Mouse (Mus musculus) kidney, embryonic 14.5 days (tissue): ENCODE measurements at regions not wholly inside any gene's neighbourhood (a gene's known extent, or its start where the extent isn't known, plus 50 kb on each side); places are given as distances from the start of the nearest gene placed in this dataset.

Source experiments
- ATAC-seq: fragments of 200-750 bp; cut with Nextera tagmentation; 2 replicates; pipeline ENCODE4 v1.8.0; 2017; ENCODE audit warnings: moderate number of reproducible peaks, mild to moderate bottlenecking, moderate TSS enrichment, moderate library complexity; ENCODE audit not compliant: low FRiP score, low TSS enrichment
- H3K27ac ChIP-seq: fragments of 300-500 bp; sonication (generic); 2 replicates; pipeline ENCODE4 v1.5.1; 2014; ENCODE audit warnings: low read depth, mild to moderate bottlenecking, low read length, moderate library complexity, mixed read lengths
- H3K27me3 ChIP-seq: fragments of 300-500 bp; sonication (generic); 2 replicates; pipeline ENCODE4 v1.6.1; 2014; ENCODE audit warnings: mild to moderate bottlenecking, low read length; ENCODE audit not compliant: control insufficient read depth, insufficient read depth
- H3K36me3 ChIP-seq: fragments of 300-500 bp; sonication (generic); 2 replicates; pipeline ENCODE4 v1.6.1; 2014; ENCODE audit warnings: low read length, mixed read lengths; ENCODE audit not compliant: control insufficient read depth, insufficient read depth
- H3K4me1 ChIP-seq: fragments of 300-500 bp; sonication (generic); 2 replicates; pipeline ENCODE4 v1.6.1; 2014; ENCODE audit warnings: low read length, mixed read lengths; ENCODE audit not compliant: control insufficient read depth, insufficient read depth
- H3K4me2 ChIP-seq: fragments of 300-500 bp; sonication (generic); replicated peaks from 2 replicates; pipeline ENCODE4 v1.6.1; 2014; ENCODE audit warnings: low read depth, mild to moderate bottlenecking, low read length
- H3K4me3 ChIP-seq: fragments of 300-500 bp; sonication (generic); 2 replicates; pipeline ENCODE4 v1.5.1; 2014; ENCODE audit warnings: mild to moderate bottlenecking, low read length
- H3K9ac ChIP-seq: fragments of 300-500 bp; sonication (generic); 2 replicates; pipeline ENCODE4 v1.6.1; 2014; ENCODE audit warnings: low read depth, mild to moderate bottlenecking, low read length, moderate library complexity
- H3K9me3 ChIP-seq: fragments of 300-500 bp; sonication (generic); 2 replicates; pipeline ENCODE4 v1.6.1; 2016; ENCODE audit warnings: low read length; ENCODE audit not compliant: control insufficient read depth
- WGBS: fragments of 180-500 bp; shearing (Covaris S2); extraction: QIAGEN DNeasy Blood & Tissue Kit; methylation state at CpG from one replicate; pipeline ENCODE4 v1.1.7; 2014; 5-methylcytosine and 5-hydroxymethylcytosine counted together

GRCm38 (mm10) chr15:13765411-13765810, 591.9 kb upstream of the Cdh6 start:
- Histone ChIP-seq H3K9ac (no peak overlapping the region), H3K4me1 (no peaks in the 10 kb centered on the region), H3K36me3 (no peaks in the 10 kb centered on the region), H3K9me3 (no peaks in the 10 kb centered on the region), H3K4me2 (no peak overlapping the region), H3K27ac (no peak overlapping the region), H3K4me3 (no peak overlapping the region), H3K27me3 (no peaks in the 10 kb centered on the region)
- WGBS = 79% methylated on average over 3 of the region's 3 CpGs
- ATAC-seq = no peak

- 79% methylated on average over 1 of the region's 1 CpGs for WGBS
- Histone ChIP-seq H3K36me3 (no peaks in the 10 kb centered on the region), H3K27me3 (no peaks in the 10 kb centered on the region), H3K4me3 (no peak overlapping the region), H3K4me2 (no peak overlapping the region), H3K4me1 (no peaks in the 10 kb centered on the region), H3K27ac (no peak overlapping the region), H3K9me3 (no peaks in the 10 kb centered on the region), H3K9ac (no peak overlapping the region)
- ATAC-seq = no peak
Measured at GRCm38 (mm10) chr15:13764587-13764986, 591.1 kb upstream of the Cdh6 start.

- no peak for ATAC-seq
- Histone ChIP-seq H3K27me3 (no peaks in the 10 kb centered on the region), H3K4me1 (no peaks in the 10 kb centered on the region), H3K4me2 (no peak overlapping the region), H3K4me3 (no peak overlapping the region), H3K36me3 (no peaks in the 10 kb centered on the region), H3K27ac (no peak overlapping the region), H3K9ac (no peak overlapping the region), H3K9me3 (no peaks in the 10 kb centered on the region)
- WGBS = 78% methylated on average over 2 of the region's 2 CpGs
Measured at GRCm38 (mm10) chr15:13746559-13746958, 573.1 kb upstream of the Cdh6 start.

GRCm38 (mm10) chr15:13706276-13706675, 532.8 kb upstream of the Cdh6 start:
- no peak overlapping the region for H3K27ac ChIP-seq
- no peaks in the 10 kb centered on the region for H3K36me3 ChIP-seq
- H3K4me3 ChIP-seq = no peak overlapping the region
- ATAC-seq = no peak
- no peaks in the 10 kb centered on the region for H3K4me1 ChIP-seq
- no peaks in the 10 kb centered on the region for H3K9me3 ChIP-seq
- H3K9ac ChIP-seq = no peak overlapping the region
- no peaks in the 10 kb centered on the region for H3K27me3 ChIP-seq
- no peak overlapping the region for H3K4me2 ChIP-seq

GRCm38 (mm10) chr15:13705187-13705586, 531.7 kb upstream of the Cdh6 start:
- H3K27ac ChIP-seq = no peak overlapping the region
- H3K9me3 ChIP-seq = no peaks in the 10 kb centered on the region
- no peaks in the 10 kb centered on the region for H3K27me3 ChIP-seq
- H3K36me3 ChIP-seq = no peaks in the 10 kb centered on the region
- no peak for ATAC-seq
- H3K4me3 ChIP-seq = no peak overlapping the region
- H3K9ac ChIP-seq = no peak overlapping the region
- H3K4me1 ChIP-seq = no peaks in the 10 kb centered on the region
- WGBS = 96% methylated on average over 4 of the region's 4 CpGs
- H3K4me2 ChIP-seq = no peak overlapping the region

- H3K4me3 ChIP-seq = no peak overlapping the region
- no peaks in the 10 kb centered on the region for H3K27me3 ChIP-seq
- ATAC-seq = no peak
- no peak overlapping the region for H3K27ac ChIP-seq
- H3K9ac ChIP-seq = no peak overlapping the region
- no peaks in the 10 kb centered on the region for H3K4me1 ChIP-seq
- no peak overlapping the region for H3K4me2 ChIP-seq
- no peaks in the 10 kb centered on the region for H3K36me3 ChIP-seq
- H3K9me3 ChIP-seq = no peaks in the 10 kb centered on the region
- 88% methylated on average over 3 of the region's 3 CpGs for WGBS
Measured at GRCm38 (mm10) chr15:13668193-13668592, 494.7 kb upstream of the Cdh6 start.

- ATAC-seq = no peak
- no peaks in the 10 kb centered on the region for H3K4me1 ChIP-seq
- 92% methylated on average over 4 of the region's 4 CpGs for WGBS
- no peaks in the 10 kb centered on the region for H3K36me3 ChIP-seq
- H3K27ac ChIP-seq = no peak overlapping the region
- no peaks in the 10 kb centered on the region for H3K27me3 ChIP-seq
- H3K9ac ChIP-seq = no peak overlapping the region
- H3K4me3 ChIP-seq = no peak overlapping the region
- H3K9me3 ChIP-seq = no peaks in the 10 kb centered on the region
- H3K4me2 ChIP-seq = no peak overlapping the region
Measured at GRCm38 (mm10) chr15:13667278-13667677, 493.8 kb upstream of the Cdh6 start.

- H3K4me3 ChIP-seq = no peak overlapping the region
- H3K9me3 ChIP-seq = no peaks in the 10 kb centered on the region
- no peak for ATAC-seq
- H3K27ac ChIP-seq = no peak overlapping the region
- WGBS = 67% methylated on average over 1 of the region's 1 CpGs
- no peaks in the 10 kb centered on the region for H3K27me3 ChIP-seq
- no peak overlapping the region for H3K9ac ChIP-seq
- no peaks in the 10 kb centered on the region for H3K36me3 ChIP-seq
- no peak overlapping the region for H3K4me2 ChIP-seq
- H3K4me1 ChIP-seq = no peaks in the 10 kb centered on the region
Measured at GRCm38 (mm10) chr15:13662275-13662674, 488.8 kb upstream of the Cdh6 start.

- Histone ChIP-seq H3K9ac (no peak overlapping the region), H3K27me3 (no peaks in the 10 kb centered on the region), H3K4me3 (no peak overlapping the region), H3K4me1 (no peaks in the 10 kb centered on the region), H3K4me2 (no peak overlapping the region), H3K9me3 (no peaks in the 10 kb centered on the region), H3K36me3 (no peaks in the 10 kb centered on the region), H3K27ac (no peak overlapping the region)
- no peak for ATAC-seq
- WGBS = 81% methylated on average over 3 of the region's 3 CpGs
Measured at GRCm38 (mm10) chr15:13655038-13655437, 481.6 kb upstream of the Cdh6 start.
